Mouse (Mus musculus) cerebellum, adult 2 months (tissue): Measurements from ENCODE around the gene Cldn17. TPM values are rescaled to one million over a fixed set of nuclear protein-coding genes. Genes with fewer than 3 reads are reported as not detected.

ENCODE experiments used
- DNase-seq, 2 experiments: peaks; one replicate each; pipeline ENCODE4 v3.0.0; 2021
- H3K27ac ChIP-seq: fragments of 200-500 bp; 2 replicates; pipeline ENCODE4 v1.5.1; 2012; ENCODE audit warnings: low read length, control low read depth, inconsistent platforms; ENCODE audit not compliant: insufficient read depth
- H3K27me3 ChIP-seq: fragments of 200-500 bp; 2 replicates; pipeline ENCODE4 v1.6.1; 2012; ENCODE audit warnings: inconsistent platforms, mild to moderate bottlenecking, low read length, moderate library complexity; ENCODE audit not compliant: control insufficient read depth, insufficient read depth
- H3K4me1 ChIP-seq: fragments of 200-500 bp; 2 replicates; pipeline ENCODE4 v1.6.1; 2011; ENCODE audit warnings: low read length; ENCODE audit not compliant: control insufficient read depth, insufficient read depth
- H3K4me3 ChIP-seq: fragments of 200-500 bp; replicated peaks from 2 replicates; pipeline ENCODE3; 2011; ENCODE audit warnings: mild to moderate bottlenecking, low read depth, low read length, control low read depth; ENCODE audit not compliant: insufficient read depth
- CTCF ChIP-seq: fragments of 200-500 bp; IDR thresholded peaks from 2 replicates; pipeline ENCODE4 v1.5.1; 2011; ENCODE audit warnings: low read depth, mild to moderate bottlenecking, control low read depth, low read length, moderate library complexity, borderline replicate concordance; ENCODE audit not compliant: insufficient read depth
- POLR2A ChIP-seq: fragments of 200-500 bp; IDR thresholded peaks from 2 replicates; pipeline ENCODE4 v1.6.1; 2011; ENCODE audit warnings: low read length, control low read depth, borderline replicate concordance; ENCODE audit not compliant: insufficient read depth
- WGBS: fragments of 180-500 bp; shearing (Covaris S2); methylation state at CpG from one replicate; pipeline ENCODE4 v1.1.7; 2018; 5-methylcytosine and 5-hydroxymethylcytosine counted together
- polyA plus RNA-seq: library from polyadenylated mRNA; depleted of rRNA; stranded (reverse); fragments of >200 nt; gene quantifications from 2 replicates; pipeline ENCODE4 v1.2.3, GENCODE M21; 2012; rRNA removed

Gene Cldn17
- polyA plus RNA-seq: 0.08 and 0.14 TPM in 2 replicates

DNA sequence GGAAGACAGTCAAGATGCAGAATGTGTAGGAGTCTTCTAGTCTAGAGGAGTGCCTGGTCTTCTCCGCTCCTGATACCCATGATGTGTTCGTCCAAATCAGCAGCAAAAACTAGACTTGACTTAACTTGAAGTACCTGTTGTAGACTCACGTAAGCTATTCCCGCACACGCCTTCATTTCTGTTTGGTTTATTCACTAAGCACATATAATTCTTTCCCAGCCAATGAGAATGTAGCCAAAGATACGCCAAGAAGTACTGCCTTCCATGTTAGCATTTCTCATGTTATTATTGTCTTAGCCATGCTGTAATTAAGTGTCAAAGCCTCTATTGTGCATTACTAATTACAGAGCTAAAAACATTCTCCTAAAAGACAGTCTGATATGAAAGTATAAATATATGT is at the start of gene Cldn17:
Cldn17 (minus strand) TSS at position 101 of the 400 bp plus-strand sequence.
- H3K27ac ChIP-seq: no peak within 1 kb of the TSS
- no peak for DNase-seq
- no peaks in the 10 kb centered on the region for H3K27me3 ChIP-seq
- H3K4me1 ChIP-seq: no peaks in the 10 kb centered on the region
- no peak within 1 kb of the TSS for H3K4me3 ChIP-seq
- 95% methylated on average over 6 of the region's 6 CpGs for WGBS
- TF ChIP-seq POLR2A (no peak), CTCF (no peak)

DNA sequence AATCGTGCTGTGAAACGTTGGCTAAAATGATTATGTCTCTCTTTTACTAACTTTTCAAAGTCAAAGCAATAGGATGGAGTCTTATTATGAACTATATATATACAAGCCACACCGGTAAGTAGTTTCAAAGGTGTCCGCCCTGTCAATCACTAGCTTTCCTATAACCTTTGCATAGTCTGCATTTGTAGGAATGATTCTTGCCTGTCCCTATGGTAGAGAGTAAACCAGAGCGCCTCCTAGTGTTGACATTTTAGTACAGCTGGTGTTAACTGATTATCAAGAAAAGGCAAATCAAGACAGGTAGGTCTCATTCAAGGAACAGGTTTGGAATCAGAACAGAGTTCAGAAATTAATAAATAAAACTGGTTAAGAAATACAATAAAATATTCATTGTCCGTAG is 35.7 kb upstream of the Cldn17 start:
- peak in 1 of 2 experiments; percentile 15 for DNase-seq
- Histone ChIP-seq H3K4me3 (no peak overlapping the region), H3K27ac (no peak overlapping the region), H3K27me3 (no peaks in the 10 kb centered on the region), H3K4me1 (no peaks in the 10 kb centered on the region)
- TF ChIP-seq CTCF (peak; percentile 21; the same call in 1 of the 2 replicates), POLR2A (no peak)
- 57% methylated on average over 6 of the region's 6 CpGs for WGBS

DNA sequence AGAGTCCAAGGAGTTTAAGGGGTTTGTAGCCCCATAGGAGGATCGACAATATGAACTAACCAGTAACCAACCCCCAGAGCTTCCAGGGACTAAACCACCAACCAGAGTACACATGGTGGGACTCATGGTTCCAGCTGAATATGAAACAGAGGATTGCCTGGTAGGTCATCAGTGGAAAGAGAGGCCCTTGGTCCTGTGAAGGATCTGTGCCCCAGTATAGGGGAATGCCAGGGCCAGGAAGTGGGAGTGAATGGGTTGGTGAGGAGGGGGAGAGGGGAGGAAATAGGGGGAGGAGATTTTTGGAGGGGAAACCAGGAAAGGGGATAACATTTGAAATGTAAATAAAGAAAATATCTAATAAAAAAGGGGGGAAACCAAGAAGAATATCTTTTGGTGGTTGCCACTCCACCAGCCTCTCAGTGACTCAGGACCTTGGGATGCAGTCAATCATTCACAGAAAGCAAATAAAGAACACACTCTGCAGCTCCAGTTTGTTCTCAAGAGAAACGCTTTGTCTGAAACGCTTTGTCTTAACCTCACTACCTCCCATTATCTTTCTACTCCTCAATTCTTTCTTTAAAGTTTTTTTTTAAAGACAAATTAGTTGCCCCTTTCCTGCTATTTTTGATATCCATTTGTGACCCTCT is 33.2 kb upstream of the Cldn17 start:
- TF ChIP-seq CTCF (no peak), POLR2A (no peak)
- Histone ChIP-seq H3K4me3 (no peak overlapping the region), H3K27me3 (no peaks in the 10 kb centered on the region), H3K27ac (no peak overlapping the region), H3K4me1 (no peaks in the 10 kb centered on the region)
- WGBS: 77% methylated on average over 3 of the region's 3 CpGs
- DNase-seq: no peak

DNA sequence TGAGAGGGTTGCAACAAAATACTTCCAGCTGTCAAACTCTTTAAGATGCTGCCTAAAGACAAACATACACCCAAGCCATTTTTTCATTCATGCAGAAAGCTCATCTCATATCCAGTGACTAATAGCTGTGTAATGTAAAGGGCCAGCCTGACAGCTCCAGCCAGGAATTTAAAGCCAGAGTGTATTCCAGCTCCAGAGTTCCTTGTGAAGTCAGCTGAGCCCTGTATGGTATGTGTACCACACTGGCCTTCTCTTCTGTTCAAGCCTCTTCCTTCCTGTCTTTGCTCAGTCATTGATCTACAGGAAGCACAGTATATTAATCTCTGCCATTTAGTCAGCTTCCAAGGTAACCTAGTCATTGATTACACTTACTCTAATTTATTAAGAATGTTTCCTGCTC is 4.6 kb upstream of the Cldn17 start:
- H3K27me3 ChIP-seq: no peaks in the 10 kb centered on the region
- H3K4me3 ChIP-seq: no peak overlapping the region
- no peak for DNase-seq
- no peak overlapping the region for H3K27ac ChIP-seq
- TF ChIP-seq CTCF: no peak
- H3K4me1 ChIP-seq: no peaks in the 10 kb centered on the region

DNA sequence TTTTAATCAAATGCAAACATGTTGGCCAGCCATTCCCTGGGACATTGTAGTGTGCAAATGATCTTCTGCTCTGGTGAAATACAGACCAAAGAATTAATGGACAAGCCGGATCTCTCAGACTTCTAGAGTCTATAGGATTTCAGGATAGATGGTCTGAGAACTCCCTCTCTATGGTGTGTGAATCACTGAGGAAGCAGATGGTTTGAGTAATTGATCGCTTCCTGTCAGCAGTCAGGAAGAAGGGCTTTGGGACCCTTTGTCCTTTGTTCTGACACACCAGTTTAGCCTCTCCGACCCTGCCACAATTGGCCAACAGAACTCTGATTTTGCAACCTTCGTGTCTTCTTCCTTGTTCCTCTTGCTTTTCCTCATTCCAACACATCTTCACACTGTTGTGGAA is 1.4 kb upstream of the Cldn17 start:
- Histone ChIP-seq H3K4me3 (no peak overlapping the region), H3K27me3 (no peaks in the 10 kb centered on the region), H3K27ac (no peak overlapping the region), H3K4me1 (no peaks in the 10 kb centered on the region)
- 87% methylated on average over 4 of the region's 4 CpGs for WGBS
- no peak for TF ChIP-seq CTCF
- no peak for DNase-seq

DNA sequence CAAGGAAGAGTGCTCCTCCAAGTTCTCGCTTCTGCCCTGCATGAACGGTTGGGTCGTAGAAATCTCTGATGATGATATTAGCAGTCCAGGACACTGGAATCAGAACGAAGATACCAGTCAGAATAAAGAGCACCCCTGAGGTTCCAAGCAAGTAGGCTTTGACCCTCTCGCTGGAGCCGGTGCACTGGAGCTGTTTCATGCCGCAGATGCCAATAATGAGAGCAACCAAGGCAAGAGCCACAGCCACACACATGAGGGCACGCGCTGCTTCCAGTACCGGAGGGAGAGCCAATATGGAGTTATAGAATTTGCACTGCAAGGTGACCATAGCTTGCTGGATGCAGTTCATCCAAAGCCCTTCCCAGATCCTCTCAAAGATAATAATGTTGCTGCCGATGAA is 440 bp downstream of the Cldn17 start:
- no peak overlapping the region for H3K4me3 ChIP-seq
- TF ChIP-seq CTCF (no peak), POLR2A (no peak)
- no peaks in the 10 kb centered on the region for H3K27me3 ChIP-seq
- DNase-seq: no peak
- WGBS: 92% methylated on average over 11 of the region's 11 CpGs
- H3K27ac ChIP-seq: no peak overlapping the region
- no peaks in the 10 kb centered on the region for H3K4me1 ChIP-seq

DNA sequence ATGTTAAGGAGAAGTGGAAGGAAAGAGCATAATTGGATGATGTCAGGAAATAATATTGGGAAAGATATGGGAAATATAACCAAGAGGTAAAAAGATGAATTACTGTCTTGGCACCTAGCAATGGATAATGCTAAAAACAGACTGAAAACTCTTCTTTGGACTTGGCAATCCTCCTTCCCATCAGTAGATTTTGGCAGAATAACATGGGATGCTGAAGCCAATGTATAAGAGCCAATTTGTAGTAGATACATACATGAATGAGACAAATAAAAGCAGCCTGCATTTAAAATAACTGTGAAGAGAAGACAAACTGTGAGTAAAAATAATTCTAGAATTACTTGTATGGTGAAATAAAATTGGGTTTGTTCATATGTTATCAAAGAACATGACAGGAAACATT is 18.7 kb downstream of the Cldn17 start:
- DNase-seq: no peak
- TF ChIP-seq CTCF (no peak), POLR2A (no peak)
- no peak overlapping the region for H3K27ac ChIP-seq
- no peaks in the 10 kb centered on the region; the same call in 1 of the 2 replicates for H3K27me3 ChIP-seq
- no peaks in the 10 kb centered on the region for H3K4me1 ChIP-seq
- H3K4me3 ChIP-seq: no peak overlapping the region

DNA sequence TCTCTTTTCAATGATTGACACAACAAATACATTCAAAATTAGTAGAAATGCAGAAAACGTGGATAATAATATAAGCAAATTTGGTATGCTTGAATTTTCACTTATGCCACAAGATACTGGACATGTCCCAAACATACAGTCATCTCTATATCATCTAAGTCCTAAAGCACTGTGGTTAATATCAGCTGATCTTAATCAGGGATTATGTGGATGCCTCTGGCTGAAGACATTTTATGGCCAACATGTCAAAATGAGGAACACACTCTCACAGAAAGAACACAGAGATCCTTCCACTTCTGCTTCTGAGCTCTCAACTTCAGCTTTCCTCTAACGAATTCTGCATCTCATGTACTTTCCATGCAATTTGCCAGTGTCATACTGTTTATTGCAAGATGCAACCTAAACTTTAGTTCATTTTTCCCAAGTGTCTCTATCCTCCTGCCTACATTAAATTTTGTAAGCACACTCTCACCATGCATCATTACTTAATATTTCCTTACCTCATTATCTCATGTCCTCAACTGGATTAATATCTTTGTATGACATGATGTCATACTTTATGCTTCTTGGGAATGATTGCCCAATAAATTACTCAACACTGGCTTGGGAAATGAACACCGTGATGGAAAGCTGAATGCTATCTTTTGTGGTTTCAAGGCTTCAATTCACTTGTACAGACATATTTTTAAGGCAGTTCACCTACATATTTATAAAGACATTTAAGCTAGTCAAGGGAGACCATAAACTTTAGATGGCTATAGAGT is 26.6 kb downstream of the Cldn17 start:
- TF ChIP-seq POLR2A: no peak
- no peak for TF ChIP-seq CTCF
- H3K4me1 ChIP-seq: no peaks in the 10 kb centered on the region
- no peak for DNase-seq
- 77% methylated on average over 3 of the region's 3 CpGs for WGBS
- no peak overlapping the region for H3K4me3 ChIP-seq
- no peaks in the 10 kb centered on the region for H3K27me3 ChIP-seq
- no peak overlapping the region for H3K27ac ChIP-seq
